Mouse (Mus musculus) neural tube, postnatal 0 days (tissue): ENCODE results near the gene A630073D07Rik. TPM values are rescaled to one million over a fixed set of nuclear protein-coding genes. Genes with fewer than 3 reads are reported as not detected.

Experiments
- polyA plus RNA-seq: library from polyadenylated mRNA; unstranded; fragments of >200 nt; fragmentation: Nextera tagmentation; extraction: Ambion mirVana; gene quantifications from 2 replicates; pipeline ENCODE4 v1.2.1, GENCODE M21; 2015

A630073D07Rik gene
- polyA plus RNA-seq: not detected in 2 replicates

DNA sequence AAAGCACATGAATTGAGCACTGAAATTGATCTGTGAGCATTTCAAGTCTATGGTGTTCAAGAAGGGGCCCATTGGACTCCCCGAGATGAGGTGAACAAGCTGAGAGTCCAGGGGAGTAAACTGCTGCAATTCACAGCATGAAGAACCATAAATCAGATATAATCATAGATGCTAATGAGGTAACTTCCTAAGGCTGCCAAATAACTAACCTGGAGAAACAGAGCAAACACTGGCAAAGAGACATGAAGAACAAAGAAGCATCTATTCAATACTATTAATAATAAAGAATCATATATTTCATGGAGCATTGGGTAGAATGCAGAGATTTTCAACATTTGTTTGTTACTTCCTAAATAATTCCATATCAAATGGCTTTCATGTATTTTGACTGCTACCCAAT, at the start of gene A630073D07Rik:
Gene A630073D07Rik, minus strand, starts transcription at position 101 of the 400 bp plus-strand sequence.

GRCm38 (mm10) chr6:132700907-132701306, 49.6 kb upstream of the A630073D07Rik start, which contains the start of gene Tas2r121:
Gene Tas2r121 (minus strand): TSS chr6:132701007.

DNA sequence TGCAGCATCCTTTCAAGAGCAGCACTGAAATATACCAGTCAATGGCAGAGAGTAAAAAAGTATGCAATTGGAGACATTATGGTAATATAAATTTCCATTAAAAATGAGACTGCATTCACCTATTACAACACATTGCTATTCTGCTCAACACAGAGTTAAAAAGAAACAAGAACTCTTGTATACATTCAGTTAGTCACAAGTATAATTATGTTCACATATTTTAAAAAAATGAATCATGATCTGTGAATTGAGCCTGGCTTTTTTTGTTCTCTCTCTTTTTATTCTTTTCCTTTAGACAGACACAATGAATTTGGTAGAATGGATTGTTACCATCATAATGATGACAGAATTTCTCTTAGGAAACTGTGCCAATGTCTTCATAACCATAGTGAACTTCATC, 5.3 kb upstream of the A630073D07Rik start, which contains the start of gene Tas2r120:
Gene Tas2r120, plus strand, starts transcription at position 301 of the 400 bp plus-strand sequence.

GRCm38 (mm10) chr6:132595613-132596012, 55.7 kb downstream of the A630073D07Rik start, which contains the start of gene Prp2:
Gene Prp2 (plus strand): TSS chr6:132595913.

Other genes with a start within 250 kb of the A630073D07Rik start
- gene Prh1, start 81.7 kb downstream of the A630073D07Rik start, polyA plus RNA-seq: not detected in 2 replicates
- gene Prp2, start 55.6 kb downstream of the A630073D07Rik start, polyA plus RNA-seq: not detected in 2 replicates
- not detected in 2 replicates for gene Tas2r120, start 5.4 kb upstream of the A630073D07Rik start, polyA plus RNA-seq
- not detected in 2 replicates for gene Tas2r121, start 49.5 kb upstream of the A630073D07Rik start, polyA plus RNA-seq
- gene Tas2r122, start 60.4 kb upstream of the A630073D07Rik start, polyA plus RNA-seq: not detected in 2 replicates
- gene Tas2r115, start 86.5 kb upstream of the A630073D07Rik start, polyA plus RNA-seq: not detected in 2 replicates
- gene Tas2r124, start 103.2 kb upstream of the A630073D07Rik start, polyA plus RNA-seq: not detected in 2 replicates
- not detected in 2 replicates for gene Tas2r102, start 110.6 kb upstream of the A630073D07Rik start, polyA plus RNA-seq
- gene Tas2r136, start 126.6 kb upstream of the A630073D07Rik start, polyA plus RNA-seq: not detected in 2 replicates
- gene Tas2r117, start 151.3 kb upstream of the A630073D07Rik start, polyA plus RNA-seq: not detected in 2 replicates
- gene Tas2r123, start 195.6 kb upstream of the A630073D07Rik start, polyA plus RNA-seq: not detected in 2 replicates
- gene Tas2r116, start 203.9 kb upstream of the A630073D07Rik start, polyA plus RNA-seq: not detected in 2 replicates
- not detected in 2 replicates for gene Tas2r110, start 216.5 kb upstream of the A630073D07Rik start, polyA plus RNA-seq
- gene Tas2r113, start 241.5 kb upstream of the A630073D07Rik start, polyA plus RNA-seq: not detected in 2 replicates